Mouse (Mus musculus) lung, adult 2 months (tissue): Measurements from ENCODE around the gene Rad51d. TPM values are rescaled to one million over a fixed set of nuclear protein-coding genes. Genes with fewer than 3 reads are reported as not detected.
"Not testable (repeated sequence)": the region's sequence is repeated elsewhere in the genome, so short reads cannot be mapped to it uniquely, and the experiment has no call there.

ENCODE experiments used
- DNase-seq: peaks from one replicate; pipeline ENCODE4 v3.0.0; 2022
- H3K4me1 ChIP-seq: fragments of 200-500 bp; 2 replicates; pipeline ENCODE4 v1.6.1; 2011; ENCODE audit warnings: low read length; ENCODE audit not compliant: control insufficient read depth, insufficient read depth
- H3K4me3 ChIP-seq: fragments of 200-500 bp; replicated peaks from 2 replicates; pipeline ENCODE3; 2011; ENCODE audit warnings: low read depth, mild to moderate bottlenecking, control low read depth, low read length; ENCODE audit errors: extremely low read depth
- CTCF ChIP-seq: fragments of 200-500 bp; IDR thresholded peaks from 2 replicates; pipeline ENCODE4 v1.5.1; 2011; ENCODE audit warnings: mild to moderate bottlenecking, low read length, control low read depth; ENCODE audit not compliant: insufficient read depth
- POLR2A ChIP-seq: fragments of 200-500 bp; IDR thresholded peaks from 2 replicates; pipeline ENCODE4 v1.6.1; 2011; ENCODE audit warnings: low read depth, mild to moderate bottlenecking, control low read depth, low read length, borderline replicate concordance; ENCODE audit errors: extremely low read depth
- WGBS: fragments of 180-500 bp; shearing (Covaris S2); methylation state at CpG from one replicate; pipeline ENCODE4 v1.1.7; 2018; 5-methylcytosine and 5-hydroxymethylcytosine counted together
- polyA plus RNA-seq: library from polyadenylated mRNA; depleted of rRNA; stranded (reverse); fragments of >200 nt; gene quantifications from 2 replicates; pipeline ENCODE4 v1.2.3, GENCODE M21; 2012; rRNA removed

Rad51d gene
- polyA plus RNA-seq, 1 experiment, result 11.7 TPM

- DNase-seq, result no peak
- WGBS, result 80% methylated on average over 8 of the region's 8 CpGs
Observed at GRCm38 (mm10) chr11:82833929-82834328, 56.5 kb downstream of the Rad51d start.

GRCm38 (mm10) chr11:82832402-82832801 lies 58.0 kb downstream of the Rad51d start:
- not testable (repeated sequence) for DNase-seq, H3K4me1 ChIP-seq, H3K4me3 ChIP-seq
- WGBS, result 79% methylated on average over 10 of the region's 10 CpGs

More at GRCm38 (mm10) chr11:82833929-82834328, 56.5 kb downstream of the Rad51d start:
- Histone ChIP-seq H3K4me3 (no peak overlapping the region), H3K4me1 (no peaks in the 10 kb centered on the region; the same call in 1 of the 2 replicates)
- TF ChIP-seq POLR2A (no peak), CTCF (no peak)

- TF ChIP-seq POLR2A (no peak), CTCF (no peak)
- DNase-seq, result no peak
- Histone ChIP-seq H3K4me3 (no peak overlapping the region), H3K4me1 (no peaks in the 10 kb centered on the region; the same call in 1 of the 2 replicates)
- WGBS, result 26% methylated on average over 10 of the region's 10 CpGs
Observed at GRCm38 (mm10) chr11:82831008-82831893, 59.2 kb downstream of the Rad51d start.

GRCm38 (mm10) chr11:82826818-82827217 lies 63.6 kb downstream of the Rad51d start:
- no peaks in the 10 kb centered on the region; the same call in 1 of the 2 replicates for H3K4me1 ChIP-seq
- no peak for DNase-seq
- TF ChIP-seq CTCF, result no peak
- H3K4me3 ChIP-seq, result no peak overlapping the region

Other genes with a start within 250 kb of the Rad51d start
- gene Cct6b, start 126.3 kb downstream of the Rad51d start, polyA plus RNA-seq, result 0.11 and 0.24 TPM in 2 replicates
- gene Zfp830, start 126.3 kb downstream of the Rad51d start, polyA plus RNA-seq, result 5.3 TPM in 2 replicates
- 6.9 and 10.4 TPM in 2 replicates for gene Lig3, start 109.5 kb downstream of the Rad51d start, polyA plus RNA-seq
- 9.5 and 10.4 TPM in 2 replicates for gene Rffl, start 19.4 kb downstream of the Rad51d start, polyA plus RNA-seq
- gene Fndc8, start 1.5 kb upstream of the Rad51d start, polyA plus RNA-seq, result 0.08 and 0.11 TPM in 2 replicates
- gene Nle1, start 17.8 kb upstream of the Rad51d start, polyA plus RNA-seq, result 28.2 and 29.1 TPM in 2 replicates
- gene Unc45b, start 19.9 kb upstream of the Rad51d start, polyA plus RNA-seq, result 19.0 and 20.0 TPM in 2 replicates
- 14.3 and 25.1 TPM in 2 replicates for gene Slfn5, start 60.7 kb upstream of the Rad51d start, polyA plus RNA-seq
- 0.32 and 0.75 TPM in 2 replicates for gene Slfn9, start 101.2 kb upstream of the Rad51d start, polyA plus RNA-seq
- gene Slfn8, start 130.2 kb upstream of the Rad51d start, polyA plus RNA-seq, result 0.20 and 0.60 TPM in 2 replicates
- gene Slfn2, start 174.5 kb upstream of the Rad51d start, polyA plus RNA-seq, result 6.5 and 10.1 TPM in 2 replicates
- 1.2 and 4.2 TPM in 2 replicates for gene Slfn1, start 226.2 kb upstream of the Rad51d start, polyA plus RNA-seq